Mouse (Mus musculus): ENCODE measurements around the gene Grb10. TPM values are rescaled to one million over a fixed set of nuclear protein-coding genes. Genes with fewer than 3 reads are reported as not detected.

The Grb10 gene
- polyA plus RNA-seq, 1 experiment from 2014 or later, result 87.1 TPM

- ATAC-seq (ENCODE audit: low FRiP score, low read depth), result no peak
- no peak overlapping the region for H3K27ac ChIP-seq (replicated peaks)
- no peak overlapping the region for H3K4me2 ChIP-seq
- H3K4me1 ChIP-seq (replicated peaks), result no peaks in the 10 kb centered on the region
- H3K9me3 ChIP-seq, result no peaks in the 10 kb centered on the region
- whole genome bisulfite sequencing, result 64% methylated on average over 7 of the region's 7 CpGs
- no peaks in the 10 kb centered on the region for H3K27me3 ChIP-seq
- no peaks in the 10 kb centered on the region for H3K36me3 ChIP-seq
- no peak overlapping the region for H3K9ac ChIP-seq
- no peak overlapping the region for H3K4me3 ChIP-seq
Measured at GRCm38 (mm10) chr11:11907703-11908413, 130.6 kb downstream of the Grb10 start.

DNA sequence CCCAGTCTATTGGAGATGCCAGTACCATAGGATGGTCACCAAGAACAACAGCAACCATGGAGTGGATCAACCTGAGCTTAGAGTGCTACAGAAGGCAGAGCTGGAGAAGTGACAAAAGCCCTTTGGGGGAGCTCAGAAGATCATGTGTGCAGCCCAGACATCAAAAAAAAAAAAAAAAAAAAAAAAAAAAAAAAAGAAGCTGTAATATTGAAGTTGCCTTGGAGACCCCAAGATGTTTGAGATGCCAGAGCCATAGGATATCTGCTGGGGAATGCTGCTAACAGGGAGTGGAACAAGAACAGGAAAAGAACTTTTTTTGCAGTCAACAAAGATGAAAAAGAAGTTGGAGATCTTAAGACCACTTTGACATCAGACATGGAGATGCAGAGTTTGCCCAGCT, 133.0 kb downstream of the Grb10 start:
- H3K27me3 ChIP-seq, result no peaks in the 10 kb centered on the region
- no peak overlapping the region for H3K9ac ChIP-seq
- H3K4me2 ChIP-seq, result no peak overlapping the region
- H3K27ac ChIP-seq (replicated peaks), result no peak overlapping the region
- no peaks in the 10 kb centered on the region for H3K4me1 ChIP-seq (replicated peaks)
- H3K9me3 ChIP-seq, result no peaks in the 10 kb centered on the region
- H3K4me3 ChIP-seq, result no peak overlapping the region
- ATAC-seq (ENCODE audit: low FRiP score, low read depth), result no peak
- no peaks in the 10 kb centered on the region for H3K36me3 ChIP-seq

- Histone ChIP-seq H3K4me3 (no peak overlapping the region), H3K9me3 (no peaks in the 10 kb centered on the region), H3K9ac (no peak overlapping the region), H3K27me3 (no peaks in the 10 kb centered on the region), H3K36me3 (no peaks in the 10 kb centered on the region), H3K4me1 (replicated peaks) (no peaks in the 10 kb centered on the region), H3K27ac (replicated peaks) (no peak overlapping the region), H3K4me2 (no peak overlapping the region)
- no peak for ATAC-seq (ENCODE audit: low FRiP score, low read depth)
- 67% methylated on average over 5 of the region's 5 CpGs for WGBS
Measured at GRCm38 (mm10) chr11:11904995-11905394, 133.5 kb downstream of the Grb10 start.

- no peak overlapping the region for H3K27ac ChIP-seq (replicated peaks)
- WGBS, result 71% methylated on average over 5 of the region's 5 CpGs
- H3K36me3 ChIP-seq, result no peaks in the 10 kb centered on the region
- no peak overlapping the region for H3K9ac ChIP-seq
- no peaks in the 10 kb centered on the region for H3K9me3 ChIP-seq
- no peaks in the 10 kb centered on the region for H3K4me1 ChIP-seq (replicated peaks)
- H3K27me3 ChIP-seq, result no peaks in the 10 kb centered on the region
- H3K4me3 ChIP-seq, result no peak overlapping the region
- no peak for ATAC-seq (ENCODE audit: low FRiP score, low read depth)
- H3K4me2 ChIP-seq, result no peak overlapping the region
Measured at GRCm38 (mm10) chr11:11901509-11901908, 137.0 kb downstream of the Grb10 start.

DNA sequence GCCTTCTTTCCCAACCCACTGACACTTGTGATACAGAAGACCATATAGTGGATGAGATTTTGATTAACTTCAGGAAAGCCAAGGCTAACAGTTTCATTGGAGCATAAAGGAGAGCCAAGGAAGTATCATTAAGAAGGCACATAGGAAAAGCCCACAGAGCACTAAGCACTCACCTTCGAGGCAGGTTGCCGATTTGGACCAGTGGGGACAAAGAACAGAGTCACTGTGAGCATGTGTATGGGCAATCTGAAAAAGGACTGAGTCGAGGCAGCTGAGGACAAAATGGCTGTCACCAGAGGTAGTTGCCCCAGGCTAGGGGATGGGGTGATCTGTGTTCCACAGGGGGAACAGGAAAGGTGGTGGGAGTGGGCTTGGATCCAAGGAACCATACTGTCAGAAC, 140.0 kb downstream of the Grb10 start:
- Histone ChIP-seq H3K27ac (replicated peaks) (no peak overlapping the region), H3K4me1 (replicated peaks) (no peaks in the 10 kb centered on the region), H3K27me3 (no peaks in the 10 kb centered on the region), H3K36me3 (no peaks in the 10 kb centered on the region), H3K9me3 (no peaks in the 10 kb centered on the region), H3K4me2 (no peak overlapping the region), H3K9ac (no peak overlapping the region), H3K4me3 (no peak overlapping the region)
- no peak for ATAC-seq (ENCODE audit: low FRiP score, low read depth)
- WGBS, result 93% methylated on average over 3 of the region's 3 CpGs

- ATAC-seq (ENCODE audit: low FRiP score, low read depth), result no peak
- H3K27me3 ChIP-seq, result no peaks in the 10 kb centered on the region
- no peak within 1 kb of the TSS for H3K4me3 ChIP-seq
- 76% methylated on average over 12 of the region's 12 CpGs for WGBS
- H3K27ac ChIP-seq (replicated peaks), result no peak within 1 kb of the TSS
- H3K9me3 ChIP-seq, result no peaks in the 10 kb centered on the region
- no peak within 1 kb of the TSS for H3K9ac ChIP-seq
- H3K4me1 ChIP-seq (replicated peaks), result no peaks in the 10 kb centered on the region
- no peak within 1 kb of the TSS for H3K4me2 ChIP-seq
- H3K36me3 ChIP-seq, result no peaks in the 10 kb centered on the region
Measured at GRCm38 (mm10) chr11:11897645-11898357, 140.7 kb downstream of the Grb10 start, which contains the start of gene Ddc. Gene Ddc, minus strand, starts transcription at chr11:11898144.

GRCm38 (mm10) chr11:11895479-11895878, 143.0 kb downstream of the Grb10 start:
- Histone ChIP-seq H3K36me3 (no peaks in the 10 kb centered on the region), H3K9ac (no peak overlapping the region), H3K9me3 (no peaks in the 10 kb centered on the region), H3K4me3 (no peak overlapping the region), H3K4me2 (no peak overlapping the region), H3K4me1 (replicated peaks) (no peaks in the 10 kb centered on the region), H3K27ac (replicated peaks) (no peak overlapping the region), H3K27me3 (no peaks in the 10 kb centered on the region)
- ATAC-seq (ENCODE audit: low FRiP score, low read depth), result no peak
- 93% methylated on average over 2 of the region's 2 CpGs for WGBS

DNA sequence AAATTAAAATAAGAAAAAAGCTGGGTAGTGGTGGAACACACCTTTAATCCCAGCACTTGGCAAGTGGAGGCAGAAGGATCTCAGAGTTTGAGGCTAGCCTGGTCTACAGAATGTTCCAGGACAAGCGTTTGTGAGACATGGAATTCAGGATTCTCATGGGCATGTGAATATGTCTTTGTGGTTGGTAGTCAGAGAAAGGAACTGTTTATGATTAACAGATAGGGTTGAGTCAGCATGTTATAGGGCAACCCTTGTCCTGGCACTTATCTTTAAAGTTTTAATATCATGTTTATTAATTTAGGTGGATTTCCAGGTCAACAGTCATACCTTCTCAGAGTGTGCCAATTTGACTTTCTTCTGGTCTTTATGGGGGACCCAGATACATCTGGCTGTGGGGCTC, 144.7 kb downstream of the Grb10 start:
- Histone ChIP-seq H3K9ac (no peak overlapping the region), H3K4me1 (replicated peaks) (0 out of 2 replicates have a peak, but pooled peaks cover 4% of the 10 kb centered on the region), H3K27ac (replicated peaks) (no peak overlapping the region), H3K4me2 (no peak overlapping the region), H3K27me3 (no peaks in the 10 kb centered on the region), H3K4me3 (no peak overlapping the region), H3K9me3 (no peaks in the 10 kb centered on the region), H3K36me3 (no peaks in the 10 kb centered on the region)
- no peak for ATAC-seq (ENCODE audit: low FRiP score, low read depth)
- WGBS, result 79% methylated on average over 1 of the region's 1 CpGs

DNA sequence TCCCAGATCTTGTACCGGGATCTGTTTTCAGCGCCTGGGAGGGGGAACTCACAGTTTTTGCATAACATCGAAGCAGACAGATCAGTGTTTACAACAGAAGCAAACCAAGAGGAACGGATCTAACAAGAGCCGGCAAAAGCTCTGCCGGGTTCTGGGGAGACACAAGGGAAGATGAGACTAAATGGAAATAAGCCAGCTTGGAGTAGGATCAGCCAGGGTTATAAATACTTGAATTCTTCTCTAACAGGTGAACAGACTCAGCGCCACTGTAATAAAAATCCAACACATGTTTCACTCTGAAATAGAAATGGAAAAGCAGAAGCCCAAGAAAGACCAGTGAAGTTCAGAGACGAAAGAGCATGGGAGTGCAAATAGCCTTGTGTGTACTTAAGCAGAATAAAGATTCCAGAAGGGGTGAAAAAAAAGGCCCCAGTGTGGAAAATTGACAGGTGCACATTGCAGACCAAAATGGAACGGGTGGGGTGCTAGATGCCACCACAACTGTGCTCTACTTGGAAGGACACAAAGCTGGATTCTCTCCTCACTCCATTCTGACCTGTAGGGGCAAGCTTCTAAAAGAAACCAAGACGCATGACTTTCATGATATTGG, 145.4 kb downstream of the Grb10 start:
- Histone ChIP-seq H3K4me2 (no peak overlapping the region), H3K36me3 (no peaks in the 10 kb centered on the region), H3K4me3 (no peak overlapping the region), H3K4me1 (replicated peaks) (0 out of 2 replicates have a peak, but pooled peaks cover 4% of the 10 kb centered on the region), H3K9me3 (no peaks in the 10 kb centered on the region), H3K27me3 (no peaks in the 10 kb centered on the region), H3K27ac (replicated peaks) (no peak overlapping the region), H3K9ac (no peak overlapping the region)
- no peak for ATAC-seq (ENCODE audit: low FRiP score, low read depth)
- WGBS, result 55% methylated on average over 10 of the region's 10 CpGs

DNA sequence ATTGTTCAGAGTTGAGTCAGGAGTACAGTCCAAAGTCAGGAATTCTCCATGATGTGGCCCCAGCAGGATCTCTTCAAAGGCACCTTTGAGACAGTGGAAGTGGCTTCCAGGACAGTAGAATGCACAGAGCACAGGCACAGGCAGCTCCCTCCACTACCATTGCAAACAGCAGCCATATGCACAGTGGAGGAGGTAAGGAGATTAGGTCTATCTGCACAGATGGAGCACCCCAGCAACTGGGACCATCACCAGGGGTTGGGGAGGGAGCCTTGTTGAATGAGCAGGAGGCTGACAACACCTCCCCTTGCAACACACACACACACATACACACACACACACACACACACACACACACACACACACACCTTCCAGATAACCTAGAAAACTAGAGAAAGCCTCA, 146.7 kb downstream of the Grb10 start:
- H3K4me1 ChIP-seq (replicated peaks), result 0 out of 2 replicates have a peak, but pooled peaks cover 4% of the 10 kb centered on the region
- no peaks in the 10 kb centered on the region for H3K36me3 ChIP-seq
- H3K9ac ChIP-seq, result no peak overlapping the region
- ATAC-seq (ENCODE audit: low FRiP score, low read depth), result no peak
- H3K4me3 ChIP-seq, result no peak overlapping the region
- H3K9me3 ChIP-seq, result no peaks in the 10 kb centered on the region
- H3K27ac ChIP-seq (replicated peaks), result no peak overlapping the region
- H3K4me2 ChIP-seq, result no peak overlapping the region
- no peaks in the 10 kb centered on the region for H3K27me3 ChIP-seq

GRCm38 (mm10) chr11:11890139-11890741, 148.2 kb downstream of the Grb10 start:
- 33% methylated on average over 10 of the region's 10 CpGs for WGBS
- ATAC-seq (ENCODE audit: low FRiP score, low read depth), result peak; percentile 43; the same call in 1 of the 2 replicates
- no peak overlapping the region for H3K9ac ChIP-seq
- no peaks in the 10 kb centered on the region for H3K36me3 ChIP-seq
- no peak overlapping the region for H3K27ac ChIP-seq (replicated peaks)
- 0 out of 2 replicates have a peak, but pooled peaks cover 4% of the 10 kb centered on the region for H3K4me1 ChIP-seq (replicated peaks)
- no peaks in the 10 kb centered on the region for H3K9me3 ChIP-seq
- H3K27me3 ChIP-seq, result no peaks in the 10 kb centered on the region
- no peak overlapping the region for H3K4me3 ChIP-seq
- no peak overlapping the region for H3K4me2 ChIP-seq

GRCm38 (mm10) chr11:11888727-11889126, 149.8 kb downstream of the Grb10 start:
- 81% methylated on average over 3 of the region's 3 CpGs for WGBS
- no peak overlapping the region for H3K9ac ChIP-seq
- H3K4me2 ChIP-seq, result no peak overlapping the region
- H3K9me3 ChIP-seq, result no peaks in the 10 kb centered on the region
- no peak overlapping the region for H3K4me3 ChIP-seq
- H3K36me3 ChIP-seq, result no peaks in the 10 kb centered on the region
- ATAC-seq (ENCODE audit: low FRiP score, low read depth), result no peak
- H3K4me1 ChIP-seq (replicated peaks), result peaks cover 10% of the 10 kb centered on the region; the same call in 1 of the 2 replicates
- no peaks in the 10 kb centered on the region for H3K27me3 ChIP-seq
- H3K27ac ChIP-seq (replicated peaks), result no peak overlapping the region

Measured in hindbrain, embryonic 15.5 days (tissue).